Mouse (Mus musculus) heart, embryonic 14.5 days (tissue): ENCODE measurements around the gene Acoxl. TPM values are rescaled to one million over a fixed set of nuclear protein-coding genes. Genes with fewer than 3 reads are reported as not detected.
"Not testable (repeated sequence)": the region's sequence is repeated elsewhere in the genome, so short reads cannot be mapped to it uniquely, and the experiment has no call there.

Experiments
- ATAC-seq: fragments of 200-750 bp; cut with Nextera tagmentation; 2 replicates; pipeline ENCODE4 v1.8.0; 2017; ENCODE audit warnings: low read depth, moderate TSS enrichment; ENCODE audit not compliant: insufficient number of reproducible peaks, insufficient read depth, low FRiP score
- H3K27ac ChIP-seq, 2 experiments: fragments of 200-500 bp in 1 of 2; fragments of 300-500 bp in 1 of 2; sonication (generic) in 1 of 2; replicated peaks in 1 of 2; 2 replicates each; pipeline ENCODE4 v1.5.1; 2012 to 2014; ENCODE audit warnings: low read depth in 2 of 2, low read length in 2 of 2, control low read depth in 1 of 2, mild to moderate bottlenecking in 1 of 2, mixed read lengths in 1 of 2; ENCODE audit not compliant: control insufficient read depth in 1 of 2, insufficient read depth in 1 of 2
- H3K27me3 ChIP-seq: fragments of 300-500 bp; sonication (generic); 2 replicates; pipeline ENCODE4 v1.6.1; 2014; ENCODE audit warnings: mild to moderate bottlenecking, low read length, control low read depth; ENCODE audit not compliant: control insufficient read depth, insufficient read depth
- H3K36me3 ChIP-seq: fragments of 300-500 bp; sonication (generic); 2 replicates; pipeline ENCODE4 v1.6.1; 2014; ENCODE audit warnings: mild to moderate bottlenecking, control low read depth, low read length, mixed read lengths; ENCODE audit not compliant: control insufficient read depth, insufficient read depth
- H3K4me1 ChIP-seq, 2 experiments: fragments of 200-500 bp in 1 of 2; fragments of 300-500 bp in 1 of 2; sonication (generic) in 1 of 2; 2 replicates each; pipeline ENCODE4 v1.6.1; 2012 to 2014; ENCODE audit warnings: low read length in 2 of 2, control low read depth in 1 of 2, mixed read lengths in 1 of 2; ENCODE audit not compliant: control insufficient read depth in 2 of 2, insufficient read depth in 2 of 2
- H3K4me2 ChIP-seq: fragments of 300-500 bp; sonication (generic); 2 replicates; pipeline ENCODE4 v1.6.1; 2014; ENCODE audit warnings: mild to moderate bottlenecking, low read length
- H3K4me3 ChIP-seq, 2 experiments: fragments of 200-500 bp in 1 of 2; fragments of 300-500 bp in 1 of 2; sonication (generic) in 1 of 2; 2 replicates each; pipeline ENCODE4 v1.5.1; 2012 to 2014; ENCODE audit warnings: low read length in 2 of 2, mild to moderate bottlenecking in 2 of 2, control low read depth in 1 of 2, low read depth in 1 of 2, moderate library complexity in 1 of 2; ENCODE audit not compliant: control insufficient read depth in 1 of 2, insufficient read depth in 1 of 2
- H3K9ac ChIP-seq: fragments of 300-500 bp; sonication (generic); 2 replicates; pipeline ENCODE4 v1.6.1; 2014; ENCODE audit warnings: mild to moderate bottlenecking, low read length
- H3K9me3 ChIP-seq: fragments of 300-500 bp; sonication (generic); 2 replicates; pipeline ENCODE4 v1.6.1; 2016; ENCODE audit warnings: low read length, control low read depth; ENCODE audit not compliant: control insufficient read depth
- WGBS: fragments of 180-500 bp; shearing (Covaris S2); extraction: QIAGEN DNeasy Blood & Tissue Kit; methylation state at CpG from one replicate; pipeline ENCODE4 v1.1.7; 2014; 5-methylcytosine and 5-hydroxymethylcytosine counted together
- polyA plus RNA-seq: library from polyadenylated mRNA; unstranded; fragments of >200 nt; fragmentation: Nextera tagmentation; extraction: Ambion mirVana; gene quantifications from 2 replicates; pipeline ENCODE4 v1.2.1, GENCODE M21; 2014

The Acoxl gene
- polyA plus RNA-seq, 1 experiment from 2014 or later, result 0.19 TPM

GRCm38 (mm10) chr2:128091431-128092369 lies 253.0 kb downstream of the Acoxl start:
- Histone ChIP-seq H3K9ac (no peak overlapping the region), H3K4me2 (no peak overlapping the region), H3K9me3 (peaks cover 4% of the 10 kb centered on the region; the same call in 1 of the 2 replicates), H3K27ac (no peak overlapping the region), H3K4me3 (no peak overlapping the region), H3K27me3 (no peaks in the 10 kb centered on the region), H3K36me3 (no peaks in the 10 kb centered on the region), H3K4me1 (peaks cover 4 to 8% of the 10 kb centered on the region in 2 experiments)
- WGBS, result 84% methylated on average over 11 of the region's 11 CpGs
- no peak for ATAC-seq

GRCm38 (mm10) chr2:128092451-128092850 lies 253.8 kb downstream of the Acoxl start:
- WGBS, result 86% methylated on average over 2 of the region's 2 CpGs
- Histone ChIP-seq H3K36me3 (no peaks in the 10 kb centered on the region), H3K4me2 (no peak overlapping the region), H3K27me3 (no peaks in the 10 kb centered on the region), H3K27ac (no peak overlapping the region), H3K9me3 (peaks cover 4% of the 10 kb centered on the region; the same call in 1 of the 2 replicates), H3K4me3 (no peak overlapping the region), H3K9ac (no peak overlapping the region), H3K4me1 (peaks cover 0 to 4% of the 10 kb centered on the region in 2 experiments; a peak in 2 of 4 replicates)
- no peak for ATAC-seq

GRCm38 (mm10) chr2:128094196-128094595 lies 255.5 kb downstream of the Acoxl start:
- Histone ChIP-seq H3K4me2 (no peak overlapping the region), H3K27me3 (no peaks in the 10 kb centered on the region), H3K27ac (no peak overlapping the region), H3K4me3 (no peak overlapping the region), H3K4me1 (no peaks in the 10 kb centered on the region; a peak in 1 of 4 replicates), H3K9me3 (peaks cover under 1% of the 10 kb centered on the region; the same call in 1 of the 2 replicates), H3K9ac (no peak overlapping the region), H3K36me3 (no peaks in the 10 kb centered on the region)
- no peak for ATAC-seq
- 74% methylated on average over 5 of the region's 5 CpGs for WGBS

GRCm38 (mm10) chr2:128094602-128095001 lies 255.9 kb downstream of the Acoxl start:
- no peak overlapping the region for H3K27ac ChIP-seq
- H3K4me3 ChIP-seq, result no peak overlapping the region
- 60% methylated on average over 2 of the region's 2 CpGs for WGBS
- no peak overlapping the region for H3K9ac ChIP-seq
- no peaks in the 10 kb centered on the region for H3K9me3 ChIP-seq
- no peak overlapping the region for H3K4me2 ChIP-seq
- H3K27me3 ChIP-seq, result no peaks in the 10 kb centered on the region
- no peak for ATAC-seq
- no peaks in the 10 kb centered on the region for H3K36me3 ChIP-seq
- no peaks in the 10 kb centered on the region; a peak in 1 of 4 replicates for H3K4me1 ChIP-seq

- Histone ChIP-seq H3K4me1 (no peaks in the 10 kb centered on the region; a peak in 1 of 4 replicates), H3K4me2 (no peak overlapping the region), H3K27me3 (no peaks in the 10 kb centered on the region), H3K36me3 (no peaks in the 10 kb centered on the region), H3K9me3 (no peaks in the 10 kb centered on the region), H3K4me3 (no peak overlapping the region), H3K27ac (no peak overlapping the region), H3K9ac (no peak overlapping the region)
- no peak for ATAC-seq
- 37% methylated on average over 1 of the region's 1 CpGs for WGBS
Measured at GRCm38 (mm10) chr2:128095270-128095669, 256.6 kb downstream of the Acoxl start.

- Histone ChIP-seq H3K4me3 (no peak overlapping the region), H3K27ac (no peak overlapping the region), H3K9me3 (no peaks in the 10 kb centered on the region), H3K9ac (no peak overlapping the region), H3K27me3 (no peaks in the 10 kb centered on the region), H3K36me3 (no peaks in the 10 kb centered on the region), H3K4me1 (no peaks in the 10 kb centered on the region; a peak in 1 of 4 replicates), H3K4me2 (no peak overlapping the region)
- ATAC-seq, result no peak
- 85% methylated on average over 1 of the region's 1 CpGs for WGBS
Measured at GRCm38 (mm10) chr2:128096070-128096469, 257.4 kb downstream of the Acoxl start.

- not testable (repeated sequence) for H3K4me3 ChIP-seq, H3K9ac ChIP-seq
Measured at GRCm38 (mm10) chr2:128098118-128098517, 259.4 kb downstream of the Acoxl start.

More at GRCm38 (mm10) chr2:128098118-128098517, 259.4 kb downstream of the Acoxl start:
- not testable (repeated sequence) for H3K4me2 ChIP-seq, H3K36me3 ChIP-seq, H3K4me1 ChIP-seq, H3K27me3 ChIP-seq, H3K9me3 ChIP-seq, H3K27ac ChIP-seq, ATAC-seq
- 76% methylated on average over 5 of the region's 5 CpGs for WGBS
